Mouse (Mus musculus): ENCODE results near the gene Tymp.

Gene Tymp

DNA sequence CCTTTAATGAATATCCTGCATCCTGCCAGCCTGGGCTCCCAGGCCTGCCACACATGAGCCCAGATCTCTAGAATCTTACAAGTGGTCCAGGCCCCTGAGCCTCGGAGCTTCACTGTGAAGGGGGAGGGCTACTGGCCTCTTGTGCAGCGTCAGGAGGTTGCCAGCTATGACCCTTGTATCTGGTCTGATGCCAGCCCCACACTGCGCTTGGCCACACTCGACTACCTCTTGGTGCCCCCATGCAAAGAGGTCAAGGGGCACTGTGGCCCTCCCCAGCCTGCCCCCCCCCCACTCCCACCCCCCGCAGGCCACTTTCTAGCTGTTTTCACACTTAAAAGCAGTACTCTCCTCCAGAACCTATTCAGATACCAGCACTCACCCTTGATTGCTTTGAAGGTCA, 50.4 kb downstream of the Tymp start:
- DNase-seq (ENCODE audit: low spot score in 2 of 2) = no peak

- no peak for DNase-seq (ENCODE audit: low spot score in 2 of 2)
Observed at GRCm38 (mm10) chr15:89323656-89324055, 53.2 kb downstream of the Tymp start.

GRCm38 (mm10) chr15:89322670-89323522, 53.9 kb downstream of the Tymp start, which contains the start of gene Adm2:
Adm2 (plus strand) TSS chr15:89322720.
- no peak for DNase-seq (ENCODE audit: low spot score in 2 of 2)

All from left cerebral cortex, adult 9 months (tissue).